Mouse (Mus musculus): Measurements from ENCODE around the gene Smc2. TPM values are rescaled to one million over a fixed set of nuclear protein-coding genes. Genes with fewer than 3 reads are reported as not detected.

Smc2 gene
- polyA plus RNA-seq, 1 experiment from 2014 or later, result 236 TPM

GRCm38 (mm10) chr4:52517580-52517979 is 78.5 kb downstream of the Smc2 start:
- no peak overlapping the region for H3K4me3 ChIP-seq
- ATAC-seq (ENCODE audit: insufficient number of reproducible peaks, insufficient read depth, low FRiP score, low TSS enrichment), result no peak
- H3K4me2 ChIP-seq (replicated peaks), result no peak overlapping the region
- H3K9me3 ChIP-seq, result no peaks in the 10 kb centered on the region
- no peak overlapping the region for H3K9ac ChIP-seq
- 19% methylated on average over 4 of the region's 4 CpGs for WGBS
- no peak overlapping the region for H3K27ac ChIP-seq
- H3K4me1 ChIP-seq, result no peaks in the 10 kb centered on the region
- no peaks in the 10 kb centered on the region for H3K27me3 ChIP-seq
- no peaks in the 10 kb centered on the region for H3K36me3 ChIP-seq

GRCm38 (mm10) chr4:52519301-52519700 is 80.3 kb downstream of the Smc2 start:
- no peaks in the 10 kb centered on the region for H3K36me3 ChIP-seq
- H3K4me2 ChIP-seq (replicated peaks), result no peak overlapping the region
- H3K9me3 ChIP-seq, result no peaks in the 10 kb centered on the region
- no peak overlapping the region for H3K4me3 ChIP-seq
- no peaks in the 10 kb centered on the region for H3K27me3 ChIP-seq
- H3K4me1 ChIP-seq, result no peaks in the 10 kb centered on the region
- no peak overlapping the region for H3K9ac ChIP-seq
- no peak overlapping the region for H3K27ac ChIP-seq
- WGBS, result 84% methylated on average over 5 of the region's 5 CpGs
- ATAC-seq (ENCODE audit: insufficient number of reproducible peaks, insufficient read depth, low FRiP score, low TSS enrichment), result no peak

- H3K27me3 ChIP-seq, result no peaks in the 10 kb centered on the region
- 57% methylated on average over 5 of the region's 5 CpGs for WGBS
- no peak for ATAC-seq (ENCODE audit: insufficient number of reproducible peaks, insufficient read depth, low FRiP score, low TSS enrichment)
These were observed 87.4 kb downstream of the Smc2 start for GRCm38 (mm10) chr4:52526464-52526863.

GRCm38 (mm10) chr4:52530636-52531035 is 91.6 kb downstream of the Smc2 start:
- no peak overlapping the region for H3K27ac ChIP-seq
- H3K4me3 ChIP-seq, result no peak overlapping the region
- H3K9me3 ChIP-seq, result no peaks in the 10 kb centered on the region
- H3K4me1 ChIP-seq, result no peaks in the 10 kb centered on the region
- H3K27me3 ChIP-seq, result no peaks in the 10 kb centered on the region
- no peak for ATAC-seq (ENCODE audit: insufficient number of reproducible peaks, insufficient read depth, low FRiP score, low TSS enrichment)
- 72% methylated on average over 2 of the region's 2 CpGs for WGBS
- H3K9ac ChIP-seq, result no peak overlapping the region
- no peak overlapping the region for H3K4me2 ChIP-seq (replicated peaks)
- no peaks in the 10 kb centered on the region for H3K36me3 ChIP-seq

More at GRCm38 (mm10) chr4:52526464-52526863, 87.4 kb downstream of the Smc2 start:
- Histone ChIP-seq H3K36me3 (no peaks in the 10 kb centered on the region), H3K4me3 (no peak overlapping the region), H3K4me1 (no peaks in the 10 kb centered on the region), H3K27ac (no peak overlapping the region), H3K9ac (no peak overlapping the region), H3K9me3 (no peaks in the 10 kb centered on the region), H3K4me2 (replicated peaks) (no peak overlapping the region)

Other genes starting within 250 kb of the Smc2 start
- not detected in 2 replicates for gene Vma21-ps, start 58.0 kb downstream of the Smc2 start, polyA plus RNA-seq (2016; fragmentation: Nextera tagmentation; extraction: Ambion mirVana)
- gene Toporsl, start 157.0 kb downstream of the Smc2 start, polyA plus RNA-seq (2016; fragmentation: Nextera tagmentation; extraction: Ambion mirVana), result not detected in 2 replicates